Mouse (Mus musculus) adrenal gland, postnatal 10 days (tissue): ENCODE measurements around the gene Cdc14b. TPM values are rescaled to one million over a fixed set of nuclear protein-coding genes. Genes with fewer than 3 reads are reported as not detected.
"Not testable (repeated sequence)": the region's sequence is repeated elsewhere in the genome, so short reads cannot be mapped to it uniquely, and the experiment has no call there.

Experiments used
- DNase-seq: peaks from one replicate; pipeline ENCODE4 v3.0.0; 2021; ENCODE audit warnings: mixed read lengths
- total RNA-seq, 2 experiments: library from RNA; stranded (reverse); gene quantifications; 2 replicates each; pipeline ENCODE4 v1.2.3; 2021

Gene Cdc14b
- total RNA-seq, 2 experiments from 2014 or later: 10.1 TPM

DNA sequence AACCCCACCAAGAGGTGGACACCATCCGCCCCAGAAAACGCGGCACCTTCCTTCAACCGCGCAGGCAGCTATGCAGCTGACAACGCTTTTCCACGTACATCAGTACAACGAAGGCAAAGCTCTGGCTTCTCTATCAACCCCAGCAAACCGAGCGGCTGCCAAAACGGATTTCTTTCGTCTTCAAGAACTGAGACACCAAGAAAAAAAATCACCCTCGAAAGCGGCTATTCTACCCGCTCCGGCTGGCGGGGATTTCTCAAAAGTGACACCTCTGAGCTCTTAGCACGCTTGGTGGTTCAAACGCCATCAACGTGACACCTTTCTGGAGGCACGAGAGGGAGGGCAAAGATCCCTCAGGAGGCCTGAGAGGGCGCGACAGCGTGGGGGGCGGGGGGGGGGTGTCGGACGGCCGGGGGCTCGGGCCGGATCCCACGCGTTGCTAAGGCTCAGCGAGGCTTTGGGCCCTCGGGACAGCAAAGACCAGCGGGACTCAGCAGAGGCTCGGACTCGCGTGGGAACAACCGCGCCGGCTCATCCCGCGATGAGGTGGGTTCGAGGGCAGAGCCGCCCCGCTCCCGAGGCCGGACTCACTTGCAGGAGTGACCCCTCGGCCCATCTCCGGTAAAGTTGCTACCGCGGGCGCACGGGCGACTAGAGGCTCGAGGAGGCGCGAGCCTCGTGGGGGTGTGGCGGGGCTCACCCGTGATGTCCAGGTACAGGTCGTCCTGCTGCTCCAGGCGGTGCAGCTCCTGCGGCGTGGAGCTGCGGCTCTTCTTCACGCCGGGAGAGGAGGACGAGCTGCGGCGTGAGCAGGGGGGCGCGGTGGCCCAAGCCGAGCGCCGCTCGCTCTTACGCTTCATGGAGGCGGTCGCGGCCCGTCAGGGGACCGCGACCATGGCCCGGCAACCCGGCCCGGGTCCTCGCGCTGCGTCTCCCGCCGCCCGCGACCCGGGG, 922 bp downstream of the Cdc14b start:
- peak; percentile 31 for DNase-seq

GRCm38 (mm10) chr13:64273352-64273751, 1.7 kb downstream of the Cdc14b start:
- DNase-seq: no peak

DNA sequence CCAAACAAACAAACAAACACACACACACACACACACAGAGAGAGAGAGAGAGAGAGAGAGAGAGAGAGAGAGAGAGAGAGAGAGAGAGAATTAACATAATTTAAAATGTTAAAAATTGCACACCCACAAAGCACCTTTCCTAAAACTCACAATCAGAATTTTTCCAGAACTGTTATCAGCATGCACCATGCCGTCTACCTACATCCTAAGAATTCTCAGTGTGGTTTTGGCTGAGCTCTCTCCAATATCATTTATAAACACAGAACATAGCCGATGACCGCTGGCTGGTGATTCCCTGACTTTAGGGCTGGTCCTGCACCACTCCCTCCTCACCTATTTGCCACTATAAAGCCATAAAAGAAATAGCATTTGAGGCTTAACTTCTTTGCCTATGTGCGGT, 6.7 kb downstream of the Cdc14b start:
- DNase-seq: no peak

DNA sequence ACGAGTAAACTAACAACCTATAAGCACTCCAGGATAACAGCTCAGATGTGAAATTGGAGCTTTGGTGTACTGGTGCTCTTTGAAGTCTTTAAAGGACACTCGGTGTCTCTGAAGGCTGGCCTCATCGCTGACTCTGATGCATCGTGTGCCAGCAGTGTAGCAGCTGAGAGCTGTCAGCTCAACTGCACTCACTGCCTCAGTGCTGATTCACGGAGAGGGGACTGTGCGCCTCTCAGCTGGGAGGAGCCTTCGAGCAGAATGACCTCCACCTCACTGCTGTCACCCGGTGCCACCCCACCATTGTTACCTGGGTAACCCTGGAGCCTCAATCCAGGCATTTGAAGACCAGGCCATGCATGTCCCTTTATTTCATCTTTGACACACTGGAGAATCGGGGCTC, 7.9 kb downstream of the Cdc14b start:
- peak; percentile 66 for DNase-seq

GRCm38 (mm10) chr13:64264586-64264985, 10.5 kb downstream of the Cdc14b start:
- DNase-seq: no peak

DNA sequence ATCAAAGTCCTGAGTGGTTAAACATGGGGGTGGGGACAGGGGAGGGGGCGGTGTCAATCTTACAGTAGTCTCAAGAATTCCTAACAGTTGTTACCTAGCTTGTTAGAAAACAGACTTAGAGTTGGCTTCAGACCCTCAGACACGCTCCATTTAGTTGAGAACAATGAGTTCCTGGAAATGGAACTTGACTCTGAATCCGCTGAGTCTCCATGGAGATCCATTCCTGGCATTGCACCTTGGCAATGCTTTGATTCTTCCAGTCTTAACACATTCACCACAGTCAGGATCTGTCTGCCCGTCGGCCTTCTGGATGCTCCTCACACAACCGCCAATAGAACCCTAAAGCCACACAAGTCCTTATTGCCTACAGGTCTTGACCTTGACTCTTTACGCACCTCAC, 15.2 kb downstream of the Cdc14b start:
- no peak for DNase-seq

GRCm38 (mm10) chr13:64258516-64258821, 16.6 kb downstream of the Cdc14b start:
- no peak for DNase-seq

DNA sequence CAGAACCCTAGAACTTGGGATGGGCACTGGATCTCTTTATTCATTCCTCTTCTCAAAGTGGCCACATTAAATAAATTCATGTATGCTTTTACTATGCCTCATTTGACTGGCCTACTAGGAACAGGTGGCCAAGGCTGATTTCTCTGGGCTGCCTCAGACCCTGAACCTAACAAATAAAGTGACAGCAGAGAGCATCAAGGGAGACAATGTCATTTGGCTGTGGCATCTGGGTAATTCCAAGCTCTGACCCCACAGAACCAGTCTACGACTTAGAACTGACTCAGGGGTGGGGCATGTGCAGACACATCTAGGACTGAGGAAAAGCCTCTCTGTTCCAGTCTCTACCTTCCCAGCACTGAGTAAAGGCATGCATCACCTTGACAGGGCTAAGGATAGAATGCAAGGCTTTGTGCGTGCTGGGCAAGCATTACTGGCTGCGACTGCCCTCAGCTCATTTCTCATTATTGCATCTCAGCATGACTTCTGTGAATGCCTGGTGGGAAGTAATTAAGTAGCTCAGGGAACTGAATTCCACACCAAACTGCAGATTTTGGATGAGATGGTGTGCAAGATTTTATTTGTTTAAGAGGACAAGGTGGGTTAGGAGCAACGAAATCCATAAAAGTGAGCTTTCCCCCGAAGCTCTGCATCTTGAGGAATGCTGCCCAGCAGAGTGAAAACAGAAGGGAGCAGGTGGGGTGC, 17.1 kb downstream of the Cdc14b start:
- DNase-seq: no peak

DNA sequence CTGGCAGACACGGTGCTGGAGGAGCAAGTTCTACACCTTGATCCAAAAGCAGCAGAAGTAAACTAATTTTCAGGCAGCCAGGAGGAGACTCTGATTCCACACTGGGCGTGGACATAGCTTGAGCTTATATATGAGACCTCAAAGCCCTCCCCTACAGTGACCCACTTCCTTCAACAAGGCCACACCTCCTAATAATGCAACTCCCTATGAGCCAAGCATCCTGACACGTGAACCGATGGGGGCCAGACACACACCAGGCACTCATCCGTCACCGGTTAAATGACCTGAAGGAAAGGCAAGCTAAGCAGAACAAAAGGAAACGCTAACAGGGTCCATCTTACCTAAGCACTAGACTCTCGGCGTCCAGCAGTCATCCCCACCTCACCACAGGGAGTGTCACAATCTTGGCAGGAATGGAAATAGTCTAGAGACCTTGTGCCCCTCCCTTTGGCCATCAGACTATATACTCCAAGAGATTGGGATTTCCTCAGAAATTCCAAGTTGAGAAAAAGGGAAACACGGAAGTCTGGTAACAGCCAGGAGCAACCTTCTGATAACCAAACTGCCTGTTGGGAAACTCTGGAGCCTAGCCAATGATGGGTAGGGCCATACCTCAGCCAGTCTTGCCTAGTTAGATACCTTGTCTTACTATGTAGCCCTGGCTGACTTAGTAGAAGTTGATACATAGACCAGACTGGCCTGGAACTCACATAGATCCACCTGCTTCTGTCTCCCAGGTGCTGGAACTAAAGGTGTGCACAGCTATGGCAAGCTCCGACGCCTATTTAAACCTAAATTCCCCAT, 17.9 kb downstream of the Cdc14b start:
- DNase-seq: no peak

GRCm38 (mm10) chr13:64254185-64254584, 20.9 kb downstream of the Cdc14b start:
- DNase-seq: not testable (repeated sequence)

- no peak for DNase-seq
These were observed 21.4 kb downstream of the Cdc14b start for GRCm38 (mm10) chr13:64253697-64254096.

- peak; percentile 58 for DNase-seq
These were observed 22.9 kb downstream of the Cdc14b start for GRCm38 (mm10) chr13:64252147-64252546.

GRCm38 (mm10) chr13:64250363-64250762, 24.7 kb downstream of the Cdc14b start:
- peak; percentile 63 for DNase-seq

- DNase-seq: peak; percentile 95
These were observed 26.1 kb downstream of the Cdc14b start for GRCm38 (mm10) chr13:64248775-64249524.

- DNase-seq: peak; percentile 81
These were observed 26.8 kb downstream of the Cdc14b start for GRCm38 (mm10) chr13:64248161-64248774.

DNA sequence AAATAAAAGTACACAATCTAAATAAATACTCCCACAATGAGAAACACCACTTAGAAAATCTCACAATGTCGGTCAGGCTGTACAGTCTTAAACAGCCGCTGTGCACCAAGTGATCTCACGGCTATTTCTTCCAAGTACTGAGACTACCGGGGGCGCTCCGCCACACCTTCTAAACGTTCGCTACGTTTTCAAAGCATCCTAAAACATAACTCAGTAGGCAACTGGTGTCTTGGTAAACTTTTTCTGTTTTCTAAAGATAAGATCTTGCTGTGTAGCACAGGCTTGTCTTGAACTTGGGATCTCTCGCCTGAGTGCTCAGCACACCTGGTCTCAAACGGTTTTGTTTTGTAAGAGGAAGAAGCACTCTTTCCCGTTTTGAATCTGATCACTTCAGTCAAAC, 29.0 kb downstream of the Cdc14b start:
- no peak for DNase-seq

- no peak for DNase-seq
These were observed 30.3 kb downstream of the Cdc14b start for GRCm38 (mm10) chr13:64244685-64245261.

DNA sequence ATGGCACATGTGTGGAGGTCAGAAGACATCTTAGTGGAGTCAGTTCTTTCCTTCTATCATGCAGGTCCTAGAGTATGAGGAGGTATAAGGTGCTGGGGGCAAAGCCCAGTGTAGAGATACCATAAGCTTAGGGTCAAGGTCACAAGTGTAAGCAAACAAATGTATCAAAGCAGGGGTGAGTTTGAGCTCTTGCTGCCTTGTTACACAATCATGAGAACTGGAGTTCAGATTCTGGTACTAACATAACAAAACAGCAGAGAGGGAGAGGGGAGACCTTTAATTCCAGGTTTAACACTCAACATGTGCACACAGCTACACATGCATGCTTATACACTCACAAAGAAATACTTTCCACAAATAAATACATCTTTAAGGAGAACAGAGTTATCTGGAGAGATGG, 32.4 kb downstream of the Cdc14b start:
- no peak for DNase-seq

- DNase-seq: no peak
These were observed 34.5 kb downstream of the Cdc14b start for GRCm38 (mm10) chr13:64240626-64241025.

GRCm38 (mm10) chr13:64237681-64238157, 37.4 kb downstream of the Cdc14b start:
- DNase-seq: no peak
